Mouse (Mus musculus) layer of hippocampus, adult 11-12 months (tissue): ENCODE measurements around the gene Vpreb3.
A peak's percentile ranks its signal among the peaks of the same experiment; 100 is the strongest.

Source experiments
- DNase-seq: peaks from one replicate; pipeline ENCODE4 v3.0.0; 2022; ENCODE audit warnings: low spot score

Vpreb3 gene

GRCm38 (mm10) chr10:75932081-75932678 lies 10.7 kb upstream of the Vpreb3 start:
- DNase-seq = no peak

DNA sequence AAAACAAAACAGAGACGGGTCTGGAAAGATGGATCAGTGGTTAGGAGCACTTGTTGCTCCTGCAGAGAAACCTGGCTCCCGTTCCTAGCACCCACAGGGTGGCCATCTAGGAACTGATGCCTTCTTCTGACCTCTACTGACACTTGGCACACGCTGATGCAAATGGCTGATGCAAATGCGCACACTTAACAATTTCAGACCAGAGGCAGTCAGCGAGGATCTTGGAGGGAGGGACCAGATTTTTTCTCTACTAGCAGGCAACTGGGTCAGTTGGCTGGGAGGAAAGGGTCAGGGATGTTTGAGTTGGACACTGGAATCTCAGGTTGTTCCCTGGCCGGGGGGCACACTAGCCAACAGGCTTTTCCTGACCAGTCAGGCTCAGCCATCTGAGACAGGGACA lies 10.0 kb upstream of the Vpreb3 start, which contains the start of gene Chchd10:
Chchd10 (plus strand) TSS at position 240 of the 400 bp plus-strand sequence.
- no peak for DNase-seq

- DNase-seq = no peak
Measured at GRCm38 (mm10) chr10:75934991-75935390, 7.9 kb upstream of the Vpreb3 start.

GRCm38 (mm10) chr10:75935680-75936541 lies 6.9 kb upstream of the Vpreb3 start, which contains the start of gene Mmp11:
Mmp11 (minus strand) TSS chr10:75936496.
- peak; percentile 71 for DNase-seq

- no peak for DNase-seq
Measured at GRCm38 (mm10) chr10:75936909-75937667, 5.8 kb upstream of the Vpreb3 start.

GRCm38 (mm10) chr10:75937851-75938643 lies 4.8 kb upstream of the Vpreb3 start:
- DNase-seq = no peak

DNA sequence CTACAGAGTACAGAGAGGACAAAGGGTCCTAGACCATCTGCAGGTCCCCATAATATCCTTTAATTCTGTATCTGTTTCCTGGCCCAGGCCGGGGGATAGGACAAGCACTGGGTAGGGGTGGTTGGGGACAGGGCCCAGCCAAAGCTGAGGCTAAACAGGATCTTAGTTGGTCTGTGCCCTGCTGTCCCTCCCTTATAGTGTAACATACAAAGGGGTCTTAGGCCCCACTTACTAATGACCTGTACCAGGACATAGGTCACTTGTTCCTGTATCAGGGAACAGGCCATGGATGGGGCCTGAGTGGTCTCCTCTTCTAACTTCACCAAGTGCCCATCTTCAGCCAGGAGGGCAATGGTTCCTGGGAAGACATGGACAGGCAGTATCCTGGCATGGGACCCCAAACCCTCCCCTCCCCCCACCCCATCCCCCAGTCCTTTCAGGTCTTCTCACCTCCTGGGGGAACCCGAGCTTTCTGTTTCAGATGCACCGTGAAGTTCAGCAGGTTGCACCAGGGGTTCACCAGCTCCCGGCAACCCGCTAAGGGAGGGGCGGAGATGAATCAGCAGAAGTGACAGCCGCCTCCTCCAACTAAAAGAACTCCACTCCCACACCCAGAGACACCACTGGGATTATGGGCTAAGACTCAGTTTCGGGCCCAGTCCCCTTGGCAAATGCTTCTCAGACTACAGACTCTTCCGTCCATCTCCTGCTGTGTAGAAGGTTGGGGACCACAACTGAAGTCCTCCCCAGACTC lies 3.2 kb upstream of the Vpreb3 start:
- DNase-seq = no peak

GRCm38 (mm10) chr10:75940520-75940919 lies 2.3 kb upstream of the Vpreb3 start, which contains the start of gene Gm867:
Gm867 (minus strand) TSS chr10:75940672.
- no peak for DNase-seq

- DNase-seq = no peak
Measured at GRCm38 (mm10) chr10:75941042-75941824, 1.6 kb upstream of the Vpreb3 start.

GRCm38 (mm10) chr10:75944066-75944772 lies 1.4 kb downstream of the Vpreb3 start:
- DNase-seq = no peak

- no peak for DNase-seq
Measured at GRCm38 (mm10) chr10:75945213-75945612, 2.4 kb downstream of the Vpreb3 start.

DNA sequence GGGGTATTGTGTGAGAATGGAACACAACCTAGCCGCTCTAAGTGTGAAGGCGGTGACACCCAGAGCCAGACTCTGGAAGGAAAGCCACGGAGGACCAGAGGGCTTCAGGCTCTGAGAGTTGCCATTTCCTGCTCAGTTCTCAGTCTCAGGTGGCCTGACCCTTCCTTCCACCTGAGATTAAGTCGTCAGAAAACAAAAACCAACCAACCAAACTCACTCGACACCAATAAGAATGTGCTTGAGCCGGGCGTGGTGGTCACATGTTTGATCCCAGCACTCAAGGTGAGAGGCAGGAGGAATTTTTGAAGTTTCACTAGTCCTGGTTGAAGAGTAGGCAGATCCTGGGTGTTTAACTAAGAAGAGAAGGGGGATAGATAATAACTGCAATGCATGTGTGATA lies 3.0 kb downstream of the Vpreb3 start:
- no peak for DNase-seq

DNA sequence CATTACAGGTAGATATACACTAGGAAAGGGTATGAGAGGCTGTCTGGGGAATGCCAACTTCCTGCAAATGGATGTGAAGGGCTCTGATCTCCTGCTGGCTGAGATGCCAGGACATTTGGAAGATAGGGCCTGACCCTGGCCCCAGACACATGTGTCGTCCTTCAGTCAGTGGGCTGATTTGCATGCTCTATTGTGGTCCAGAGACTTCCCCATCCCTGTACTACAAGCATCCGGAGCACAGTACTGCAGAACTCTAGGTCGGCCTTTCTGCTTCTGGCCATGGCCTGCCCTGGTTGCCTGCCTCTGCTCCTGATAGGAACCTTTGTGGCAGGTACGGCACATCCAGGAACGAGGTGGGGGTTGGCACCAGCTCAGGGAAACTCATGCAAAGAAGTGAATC lies 5.2 kb downstream of the Vpreb3 start:
- DNase-seq = no peak

DNA sequence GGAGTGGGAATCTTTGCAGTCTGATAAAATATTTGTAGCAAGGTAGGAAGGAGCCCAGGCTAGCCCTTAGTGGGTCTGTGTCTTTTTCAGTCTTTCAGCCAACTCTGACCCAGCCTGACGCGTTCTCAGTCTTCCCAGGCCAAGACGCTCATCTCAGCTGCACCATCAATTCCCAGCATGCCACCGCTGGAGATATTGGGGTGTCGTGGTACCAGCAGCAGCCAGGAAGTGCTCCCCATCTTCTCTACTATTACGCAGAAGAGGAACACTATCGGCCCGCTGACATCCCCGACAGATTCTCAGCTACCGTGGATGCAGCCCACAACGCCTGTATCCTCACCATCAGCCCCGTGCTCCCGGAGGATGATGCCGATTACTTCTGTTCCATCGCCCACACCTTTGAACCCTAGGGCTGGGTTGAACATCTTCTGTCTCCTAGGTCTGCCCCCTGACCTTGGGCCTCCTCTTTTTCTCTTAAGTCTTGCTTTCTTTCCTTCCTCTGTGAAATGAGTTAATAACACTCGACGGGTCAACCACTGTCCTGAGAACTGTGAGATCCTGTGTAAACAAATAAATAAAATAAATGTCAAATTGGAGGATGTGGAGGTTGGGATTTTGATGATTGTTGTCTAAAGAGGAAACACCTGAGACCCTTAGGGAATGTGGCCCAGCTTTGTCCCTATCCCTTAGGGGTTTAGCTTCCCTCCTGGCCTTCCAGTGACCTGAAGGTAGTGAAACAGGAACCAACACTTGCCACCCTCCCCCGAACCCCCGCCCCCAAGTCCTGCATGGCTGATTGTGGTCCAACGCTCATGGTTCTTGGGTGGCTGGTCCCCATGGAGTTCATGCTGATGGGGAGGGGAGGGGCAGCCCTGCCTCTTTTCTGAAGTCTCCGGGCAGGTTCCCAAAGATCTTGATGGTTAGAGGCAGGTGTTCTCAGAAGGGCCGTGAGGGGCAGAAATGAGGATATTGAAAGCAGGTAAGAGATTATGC lies 6.5 kb downstream of the Vpreb3 start:
- no peak for DNase-seq

DNA sequence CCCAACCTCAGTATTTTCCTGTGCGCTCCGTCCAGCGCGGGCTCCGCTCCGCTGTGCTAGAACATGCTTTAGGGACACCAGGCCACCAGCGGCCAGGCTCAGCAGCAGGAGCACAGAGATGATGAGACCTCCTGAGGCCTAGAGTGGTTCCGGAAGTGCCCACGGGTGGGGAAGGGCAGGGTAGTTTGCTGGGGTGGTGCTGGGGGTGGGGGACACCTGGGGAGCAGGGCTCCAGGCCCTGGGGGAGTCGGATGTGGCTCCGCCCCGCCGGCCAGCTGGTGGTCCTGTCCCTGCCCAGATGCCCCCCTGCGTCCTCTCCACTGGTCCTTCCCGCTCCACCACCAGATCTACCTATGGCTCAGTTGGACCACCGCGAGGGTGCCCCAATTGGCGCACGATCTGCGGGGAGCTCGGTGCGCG lies 7.9 kb downstream of the Vpreb3 start:
- no peak for DNase-seq

DNA sequence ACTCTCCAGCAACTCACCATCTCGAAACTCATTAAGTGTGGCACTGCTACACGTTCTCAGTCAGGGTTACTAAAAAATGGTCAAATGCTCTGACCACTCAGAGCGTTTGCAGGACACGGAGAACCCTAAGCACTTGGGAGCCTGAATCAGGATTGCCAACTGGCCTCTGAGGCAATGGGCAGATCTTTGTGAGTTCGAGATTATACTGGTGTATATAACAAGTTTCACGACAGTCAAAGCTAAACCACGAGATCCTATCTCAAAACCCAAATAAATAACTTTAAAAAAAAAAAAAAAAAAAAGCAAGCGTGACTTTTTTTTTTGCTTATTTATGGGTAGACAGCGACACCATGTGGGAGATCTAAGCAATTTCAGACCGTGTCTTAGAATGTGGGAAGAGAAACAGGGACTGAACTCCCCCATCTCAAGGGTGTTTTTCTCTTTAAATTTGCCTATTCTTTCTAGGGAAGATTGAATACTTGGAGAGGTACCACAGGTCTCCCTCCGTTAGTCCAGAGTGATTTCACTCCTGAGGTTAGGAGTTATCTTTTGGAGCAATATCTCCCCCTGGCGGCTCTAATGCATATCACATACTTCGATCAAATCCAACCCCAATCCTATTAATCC lies 8.7 kb downstream of the Vpreb3 start:
- DNase-seq = peak; percentile 70

- DNase-seq = no peak
Measured at GRCm38 (mm10) chr10:75954381-75954811, 11.5 kb downstream of the Vpreb3 start, which contains the start of gene Gm5134. Gm5134 (plus strand) TSS chr10:75954514.

DNA sequence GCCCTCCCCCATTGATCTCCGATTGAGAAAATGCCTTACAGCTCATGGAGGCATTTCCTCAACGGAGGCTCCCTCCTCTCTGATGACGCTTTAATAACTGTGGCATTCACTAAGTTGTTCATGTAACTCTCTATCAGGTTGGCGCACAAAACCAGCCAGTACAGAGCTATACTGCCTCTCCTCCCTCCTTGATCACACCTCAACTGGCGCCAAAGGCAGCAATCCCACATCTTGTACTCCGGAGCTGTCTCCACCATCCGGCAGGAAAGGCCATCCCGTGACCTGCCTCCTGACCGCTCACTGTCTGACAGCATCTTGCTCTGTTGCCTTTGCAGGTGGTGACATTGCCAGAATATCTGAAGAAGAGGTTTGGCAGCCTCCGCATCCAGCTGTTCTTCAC lies 31.0 kb downstream of the Vpreb3 start:
- DNase-seq = no peak
